Mouse (Mus musculus) liver, adult 2 months (tissue): ENCODE results near the gene Polr2l.

Experiments
- CTCF ChIP-seq: fragments of 200-500 bp; IDR thresholded peaks from 2 replicates; pipeline ENCODE4 v1.5.1; 2011; ENCODE audit warnings: low read depth, low read length, control low read depth
- POLR2A ChIP-seq: fragments of 200-500 bp; IDR thresholded peaks from 2 replicates; pipeline ENCODE4 v1.6.1; 2011; ENCODE audit warnings: low read length, control low read depth; ENCODE audit not compliant: insufficient read depth; ENCODE audit errors: extremely low read depth

- TF ChIP-seq CTCF (no peak), POLR2A (no peak)
These were observed 10.9 kb downstream of the Polr2l start for GRCm38 (mm10) chr7:141463824-141464602.
